19 mouse cellular contexts compared by ENCODE assay signal in genomic region chr13:37845641-37846040, GRCm38 (mm10).
DNase-seq lines count a peak whose midpoint lies in the region; ATAC-seq and TF ChIP-seq lines count a peak whose summit lies in the region.
"Had no signal": no experiment of that assay in that cellular context is flagged by ENCODE, and none has a peak within 500 bp of the region (broad histone marks: within the 10 kb centered on the region; RNA-seq: fewer than 3 reads in every experiment).

No protein-coding gene starts in this region.

- no peaks in the 10 kb centered on the region for H3K9me3 ChIP-seq in heart, embryonic 11.5 days (replicated peaks; ENCODE audit: control insufficient read depth, low read length)
- H3K9me3 ChIP-seq in kidney, postnatal 0 days (replicated peaks; ENCODE audit: low read length), result no peaks in the 10 kb centered on the region
- H3K9me3 ChIP-seq: midbrain, embryonic 15.5 days had no signal

- peaks cover 96% of the 10 kb centered on the region for H3K79me2 ChIP-seq in macrophage (ENCODE audit: inconsistent target)

- WGBS in heart, embryonic 11.5 days (ENCODE audit: insufficient replicate concordance), result 69% methylated on average over 7 of the region's 7 CpGs
- WGBS in kidney, postnatal 0 days, result 64% methylated on average over 7 of the region's 7 CpGs
- WGBS in macrophage (ENCODE audit: missing documents), result 9% methylated on average over 7 of the region's 7 CpGs

- TF ChIP-seq CTCF in kidney, postnatal 0 days (IDR thresholded peaks at IDR 0.05; ENCODE audit: low read depth), result no peak

- H3K27me3 ChIP-seq in heart, embryonic 11.5 days (ENCODE audit: control insufficient read depth, insufficient read depth, low read length), result no peaks in the 10 kb centered on the region
- no peaks in the 10 kb centered on the region for H3K27me3 ChIP-seq in kidney, postnatal 0 days (ENCODE audit: insufficient read depth, low read length)
- H3K27me3 ChIP-seq: midbrain, embryonic 15.5 days had no signal

- H3K9ac ChIP-seq in heart, embryonic 11.5 days (ENCODE audit: low read depth, low read length), result no peak overlapping the region
- no peak overlapping the region for H3K9ac ChIP-seq in kidney, postnatal 0 days (ENCODE audit: low read depth, low read length)
- H3K9ac ChIP-seq: hindbrain, embryonic 14.5 days; midbrain, embryonic 15.5 days had no signal

- H3K36me3 ChIP-seq in heart, embryonic 11.5 days (ENCODE audit: control insufficient read depth, insufficient read depth, low read length), result no peaks in the 10 kb centered on the region
- no peaks in the 10 kb centered on the region for H3K36me3 ChIP-seq in kidney, postnatal 0 days (ENCODE audit: insufficient read depth, low read length)
- H3K36me3 ChIP-seq in macrophage (ENCODE audit: inconsistent target), result no peaks in the 10 kb centered on the region
- H3K36me3 ChIP-seq: midbrain, embryonic 15.5 days had no signal

- H3K4me1 ChIP-seq in heart, embryonic 11.5 days (ENCODE audit: control insufficient read depth, insufficient read depth, low read length), result peaks cover 22% of the 10 kb centered on the region
- peaks cover 8% of the 10 kb centered on the region; the same call in 1 of the 2 replicates for H3K4me1 ChIP-seq in kidney, postnatal 0 days (replicated peaks; ENCODE audit: insufficient read depth, low read length)
- H3K4me1 ChIP-seq: midbrain, embryonic 15.5 days had no signal

- peak; percentile 95 for DNase-seq in heart, adult 11 months
- no peak for DNase-seq in kidney, postnatal 0 days (ENCODE audit: low spot score)
- DNase-seq in kidney, adult 9 months, result no peak
- DNase-seq in thymus, postnatal 10 days (ENCODE audit: low spot score in 2 of 2), result no peak
- no peak for DNase-seq in spleen, postnatal 14 days (ENCODE audit: low spot score in 2 of 2)
- DNase-seq: adrenal gland, postnatal 14 days; cerebellum, postnatal 14 days; heart, postnatal 10 days; layer of hippocampus, postnatal 36 days; lung, adult 18-20 months; spleen, adult 18-20 months; thymus, postnatal 14 days had no signal

- no peak overlapping the region for H3K4me2 ChIP-seq in heart, embryonic 11.5 days
- no peak overlapping the region for H3K4me2 ChIP-seq in kidney, postnatal 0 days (ENCODE audit: low read length)
- H3K4me2 ChIP-seq: hindbrain, embryonic 14.5 days; midbrain, embryonic 15.5 days had no signal

- no peak overlapping the region for H3K27ac ChIP-seq in heart, embryonic 11.5 days (ENCODE audit: low read depth, low read length)
- H3K27ac ChIP-seq in kidney, postnatal 0 days, result peak overlapping the region; percentile 36; the same call in 1 of the 2 replicates
- H3K27ac ChIP-seq in macrophage, result peak overlapping the region; percentile 93
- H3K27ac ChIP-seq: hindbrain, embryonic 14.5 days; midbrain, embryonic 15.5 days had no signal

- no peak for ATAC-seq in heart, embryonic 11.5 days (replicated peaks; ENCODE audit: insufficient number of reproducible peaks, low FRiP score, low TSS enrichment)
- no peak for ATAC-seq in kidney, postnatal 0 days (replicated peaks; ENCODE audit: low FRiP score, low read depth)
- peak; percentile 40 for ATAC-seq in common myeloid progenitor, adult 5-6 weeks (replicated peaks; ENCODE audit: low read depth, poor library complexity, severe bottlenecking)
- ATAC-seq: forebrain, embryonic 14.5 days; intestine, embryonic 16.5 days; midbrain, embryonic 15.5 days had no signal

- no peak overlapping the region for H3K4me3 ChIP-seq in heart, embryonic 11.5 days (ENCODE audit: low read depth, low read length)
- no peak overlapping the region for H3K4me3 ChIP-seq in kidney, postnatal 0 days (replicated peaks; ENCODE audit: low read depth, low read length)
- no peak overlapping the region for H3K4me3 ChIP-seq in macrophage (ENCODE audit: inconsistent target)
- H3K4me3 ChIP-seq: midbrain, embryonic 15.5 days had no signal
